Mouse (Mus musculus): ENCODE data around the gene Tmem52b.

DNA sequence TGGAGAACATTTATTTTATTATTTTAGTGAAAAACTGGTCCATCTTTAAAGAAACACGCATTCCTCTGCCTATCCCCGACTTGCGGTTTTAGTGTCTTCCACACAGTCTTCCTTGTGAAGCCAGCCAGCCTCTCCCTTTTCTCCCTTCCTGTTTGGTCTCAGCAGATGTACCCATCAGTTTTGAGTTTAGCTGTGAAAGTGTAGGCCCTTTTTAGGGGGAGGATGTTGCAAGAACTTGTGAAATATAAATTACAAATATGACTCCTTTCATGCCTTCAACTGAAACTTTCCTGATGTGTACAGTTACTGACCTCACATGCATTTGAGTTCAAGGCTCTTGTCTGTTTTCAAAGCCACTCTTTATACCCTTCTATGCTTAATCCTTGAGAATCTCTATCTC lies 2.7 kb downstream of the Tmem52b start:
- TF ChIP-seq CTCF (IDR thresholded peaks at IDR 0.05): no peak
- TF ChIP-seq EP300 (IDR thresholded peaks at IDR 0.05; ENCODE audit: insufficient read depth, low read depth, low read length): no peak
- no peak for TF ChIP-seq POLR2A (IDR thresholded peaks at IDR 0.05; ENCODE audit: insufficient read depth, low read depth, low read length)
